Comparison of ENCODE assay signal across 20 mouse cellular contexts in genomic region chr6:66926269-66926668, GRCm38 (mm10). TPM values are rescaled to one million over a fixed set of nuclear protein-coding genes. Genes with fewer than 3 reads are reported as not detected.
DNase-seq lines count a peak whose midpoint lies in the region; ATAC-seq and TF ChIP-seq lines count a peak whose summit lies in the region.
"Had no signal": no experiment of that assay in that cellular context is flagged by ENCODE, and none has a peak within 500 bp of the region (broad histone marks: within the 10 kb centered on the region; RNA-seq: fewer than 3 reads in every experiment).

No protein-coding gene starts in this region.

- no peak for TF ChIP-seq EP300 in heart, adult 2 months (IDR thresholded peaks at IDR 0.05; ENCODE audit: insufficient read depth, low read depth, low read length)

- 28% methylated on average over 4 of the region's 4 CpGs for WGBS in heart, embryonic 10.5 days
- WGBS in heart, adult 2 months = 71% methylated on average over 4 of the region's 4 CpGs
- WGBS in midbrain, embryonic 10.5 days = 36% methylated on average over 4 of the region's 4 CpGs
- 41% methylated on average over 4 of the region's 4 CpGs for WGBS in midbrain, embryonic 14.5 days

- intact Hi-C loops in heart, adult 2 months (cut with DNase I) = no loop called here

- H3K79me2 ChIP-seq in heart, adult 2 months (replicated peaks; ENCODE audit: control insufficient read depth, insufficient read depth, low read length) = no peaks in the 10 kb centered on the region

- no peak overlapping the region for H3K4me2 ChIP-seq in midbrain, embryonic 14.5 days (ENCODE audit: low read length)
- H3K4me2 ChIP-seq: forebrain, embryonic 13.5 days; heart, embryonic 12.5 days; liver, embryonic 13.5 days; lung, embryonic 15.5 days had no signal

- no peak overlapping the region for H3K4me3 ChIP-seq in heart, embryonic 10.5 days
- no peak overlapping the region for H3K4me3 ChIP-seq in heart, adult 2 months
- H3K4me3 ChIP-seq in midbrain, embryonic 10.5 days = no peak overlapping the region
- H3K4me3 ChIP-seq in midbrain, embryonic 14.5 days (replicated peaks; ENCODE audit: low read depth, low read length) = no peak overlapping the region
- H3K4me3 ChIP-seq: forebrain, embryonic 13.5 days; heart, embryonic 12.5 days; liver, embryonic 13.5 days; lung, embryonic 15.5 days had no signal

- TF ChIP-seq CTCF in heart, adult 2 months (IDR thresholded peaks at IDR 0.05) = no peak

- no peak overlapping the region for H3K9ac ChIP-seq in heart, adult 2 months (ENCODE audit: low read depth, low read length)
- H3K9ac ChIP-seq in midbrain, embryonic 14.5 days (replicated peaks; ENCODE audit: low read length) = no peak overlapping the region
- H3K9ac ChIP-seq: forebrain, embryonic 13.5 days; heart, embryonic 12.5 days; liver, embryonic 13.5 days; lung, embryonic 15.5 days had no signal

- H3K27me3 ChIP-seq in heart, embryonic 10.5 days (ENCODE audit: insufficient read depth, poor library complexity, severe bottlenecking) = no peaks in the 10 kb centered on the region
- H3K27me3 ChIP-seq in heart, adult 2 months (ENCODE audit: control insufficient read depth, insufficient read depth, low read length) = no peaks in the 10 kb centered on the region
- no peaks in the 10 kb centered on the region for H3K27me3 ChIP-seq in midbrain, embryonic 10.5 days (ENCODE audit: low read depth, poor library complexity, severe bottlenecking)
- H3K27me3 ChIP-seq in midbrain, embryonic 14.5 days (ENCODE audit: control insufficient read depth, insufficient read depth, low read length) = no peaks in the 10 kb centered on the region
- H3K27me3 ChIP-seq: forebrain, embryonic 13.5 days; heart, embryonic 12.5 days; liver, embryonic 13.5 days; lung, embryonic 15.5 days had no signal

- DNase-seq in heart, embryonic 10.5 days (ENCODE audit: low spot score) = peak; percentile 53
- DNase-seq in heart, adult 2 months = no peak
- peak; percentile 22 for DNase-seq in midbrain, embryonic 10.5 days (ENCODE audit: low spot score)
- no peak for DNase-seq in midbrain, embryonic 14.5 days
- peak; percentile 58 for DNase-seq in hindlimb bud, embryonic 11.5 days (ENCODE audit: extremely low spot score, low read depth, low spot score)
- DNase-seq in layer of hippocampus, postnatal 14 days (ENCODE audit: low spot score in 2 of 2) = no peak
- no peak for DNase-seq in layer of hippocampus, postnatal 25 days (ENCODE audit: extremely low spot score in 1 of 2, low spot score in 1 of 2)
- DNase-seq in adrenal gland, adult 18-20 months (ENCODE audit: low spot score in 2 of 2) = no peak
- DNase-seq: adrenal gland, postnatal 14 days; cerebellum, adult 11-12 months; gastrocnemius, postnatal 36 days; heart, postnatal 36 days; kidney, adult 9 months; liver, embryonic 13.5 days; right cerebral cortex, postnatal 14 days had no signal

- TF ChIP-seq POLR2A in heart, adult 2 months (IDR thresholded peaks at IDR 0.05; ENCODE audit: insufficient read depth, low read depth, low read length) = no peak

- ATAC-seq in midbrain, embryonic 14.5 days (ENCODE audit: low FRiP score, low TSS enrichment) = no peak
- ATAC-seq: forebrain, embryonic 13.5 days; hindbrain, postnatal 0 days; midbrain, embryonic 16.5 days had no signal

- H3K36me3 ChIP-seq in heart, embryonic 10.5 days = no peaks in the 10 kb centered on the region
- peaks cover 2% of the 10 kb centered on the region; the same call in 1 of the 2 replicates for H3K36me3 ChIP-seq in heart, adult 2 months (ENCODE audit: control insufficient read depth, insufficient read depth, low read length)
- H3K36me3 ChIP-seq in midbrain, embryonic 10.5 days = no peaks in the 10 kb centered on the region
- H3K36me3 ChIP-seq in midbrain, embryonic 14.5 days (ENCODE audit: control insufficient read depth, insufficient read depth, low read length) = no peaks in the 10 kb centered on the region
- H3K36me3 ChIP-seq: heart, embryonic 12.5 days; liver, embryonic 13.5 days; lung, embryonic 15.5 days had no signal

- no peaks in the 10 kb centered on the region for H3K9me3 ChIP-seq in heart, embryonic 10.5 days
- H3K9me3 ChIP-seq in midbrain, embryonic 10.5 days (replicated peaks) = no peaks in the 10 kb centered on the region
- H3K9me3 ChIP-seq in midbrain, embryonic 14.5 days (ENCODE audit: control insufficient read depth, low read length) = no peaks in the 10 kb centered on the region
- H3K9me3 ChIP-seq: forebrain, embryonic 13.5 days; heart, embryonic 12.5 days; liver, embryonic 13.5 days; lung, embryonic 15.5 days had no signal

- H3K4me1 ChIP-seq in heart, embryonic 10.5 days = 0 out of 2 replicates have a peak, but pooled peaks cover 10% of the 10 kb centered on the region
- H3K4me1 ChIP-seq in heart, adult 2 months (ENCODE audit: control insufficient read depth, insufficient read depth, low read length) = peaks cover 6% of the 10 kb centered on the region
- H3K4me1 ChIP-seq in midbrain, embryonic 10.5 days = peaks cover 3% of the 10 kb centered on the region; the same call in 1 of the 2 replicates
- no peaks in the 10 kb centered on the region for H3K4me1 ChIP-seq in midbrain, embryonic 14.5 days (ENCODE audit: control insufficient read depth, insufficient read depth, low read length)
- H3K4me1 ChIP-seq: forebrain, embryonic 13.5 days had no signal

- H3K27ac ChIP-seq in heart, embryonic 10.5 days = no peak overlapping the region
- no peak overlapping the region for H3K27ac ChIP-seq in heart, adult 2 months
- no peak overlapping the region for H3K27ac ChIP-seq in midbrain, embryonic 10.5 days (replicated peaks)
- H3K27ac ChIP-seq in midbrain, embryonic 14.5 days (replicated peaks; ENCODE audit: low read depth, low read length) = no peak overlapping the region
- H3K27ac ChIP-seq: forebrain, embryonic 13.5 days; hindbrain, postnatal 0 days; liver, embryonic 13.5 days; lung, embryonic 15.5 days had no signal

RNA-seq across cellular contexts. Expression of gene Gng12, which starts 30.1 kb away (rescaled TPM):
- polyA plus RNA-seq in heart, embryonic 10.5 days (2016; fragmentation: Nextera tagmentation; extraction: Ambion mirVana) = 60.0 and 60.9 TPM in 2 replicates
- 10 to 100 TPM; 34.4 to 35.6 TPM for total RNA-seq in heart, adult 2 months (2021)
- polyA plus RNA-seq in heart, adult 2 months (2012; rRNA removed) = 15.5 and 24.6 TPM in 2 replicates
- 42.8 and 50.3 TPM in 2 replicates for polyA plus RNA-seq in midbrain, embryonic 10.5 days (2016; fragmentation: Nextera tagmentation; extraction: Ambion mirVana)
- 34.7 and 36.7 TPM in 2 replicates for polyA plus RNA-seq in midbrain, embryonic 14.5 days (2014; fragmentation: Nextera tagmentation; extraction: Ambion mirVana)
- 100 to 1,000 TPM; 104 to 117 TPM for total RNA-seq in layer of hippocampus, postnatal 14 days (2021)
- total RNA-seq in layer of hippocampus, postnatal 25 days (2021) = 10 to 100 TPM; 64.7 to 82.2 TPM
- 10 to 100 TPM; 68.9 to 84.2 TPM for total RNA-seq in adrenal gland, adult 18-20 months (2021)

Comparison
In these comparisons a context has a peak if more than half of its experiments do, and no peak if none do; other contexts are left out.
1. DNase-seq: peak in heart, embryonic 10.5 days (single experiment), midbrain, embryonic 10.5 days (single experiment) and hindlimb bud, embryonic 11.5 days (single experiment); none in heart, adult 2 months (0 of 2), midbrain, embryonic 14.5 days (single experiment), layer of hippocampus, postnatal 14 days (0 of 2), layer of hippocampus, postnatal 25 days (0 of 2) and adrenal gland, adult 18-20 months (0 of 2).